29 mouse cellular contexts compared by ENCODE assay signal in genomic region chr13:44246714-44247251, GRCm38 (mm10).
DNase-seq lines count a peak whose midpoint lies in the region; ATAC-seq lines count a peak whose summit lies in the region.
"Had no signal": no experiment of that assay in that cellular context is flagged by ENCODE, and none has a peak within 500 bp of the region (broad histone marks: within the 10 kb centered on the region; RNA-seq: fewer than 3 reads in every experiment).

No protein-coding gene starts in this region.

- peak; percentile 80 for DNase-seq in heart, adult 11 months
- no peak for DNase-seq in heart, postnatal 14 days
- no peak for DNase-seq in heart, postnatal 25 days (ENCODE audit: low spot score)
- no peak for DNase-seq in frontal cortex, postnatal 14 days (ENCODE audit: low spot score in 2 of 2)
- no peak for DNase-seq in liver
- DNase-seq: adrenal gland, postnatal 14 days; cerebellum, adult 2 months; cerebellum, postnatal 25 days; embryo, embryonic 11 days; gastrocnemius, adult 2 months; kidney, postnatal 36 days; layer of hippocampus, postnatal 36 days; liver, embryonic 13.5 days; lung, adult 2 months; thymus, postnatal 36 days had no signal

- H3K9me3 ChIP-seq in heart, embryonic 16.5 days (replicated peaks; ENCODE audit: control insufficient read depth, low read length): no peaks in the 10 kb centered on the region
- H3K9me3 ChIP-seq: embryonic facial prominence, embryonic 13.5 days; forebrain, embryonic 12.5 days; hindbrain, embryonic 10.5 days; limb, embryonic 13.5 days; liver, embryonic 13.5 days; midbrain, embryonic 10.5 days; neural tube, embryonic 15.5 days; stomach, embryonic 15.5 days had no signal

- no peak overlapping the region for H3K4me3 ChIP-seq in heart, embryonic 16.5 days (ENCODE audit: low read length)
- H3K4me3 ChIP-seq: embryonic facial prominence, embryonic 13.5 days; erythroblast, embryonic 14.5 days; forebrain, embryonic 12.5 days; gastrocnemius, adult 2 months; hindbrain, embryonic 10.5 days; limb, embryonic 13.5 days; liver, embryonic 13.5 days; midbrain, embryonic 10.5 days; neural tube, embryonic 15.5 days; stomach, embryonic 15.5 days had no signal

- H3K27me3 ChIP-seq in heart, embryonic 16.5 days (ENCODE audit: control insufficient read depth, insufficient read depth, low read length): no peaks in the 10 kb centered on the region
- H3K27me3 ChIP-seq: embryonic facial prominence, embryonic 13.5 days; forebrain, embryonic 12.5 days; liver, embryonic 13.5 days; neural tube, embryonic 15.5 days; stomach, embryonic 15.5 days had no signal

- H3K4me1 ChIP-seq in heart, embryonic 16.5 days (ENCODE audit: control insufficient read depth, insufficient read depth, low read length): peaks cover 21% of the 10 kb centered on the region

- no peak overlapping the region for H3K9ac ChIP-seq in heart, embryonic 16.5 days (ENCODE audit: low read length)
- H3K9ac ChIP-seq: embryonic facial prominence, embryonic 13.5 days; forebrain, embryonic 12.5 days; limb, embryonic 13.5 days; liver, embryonic 13.5 days; neural tube, embryonic 15.5 days; stomach, embryonic 15.5 days had no signal

- no peaks in the 10 kb centered on the region for H3K36me3 ChIP-seq in heart, embryonic 16.5 days (ENCODE audit: control insufficient read depth, insufficient read depth)
- H3K36me3 ChIP-seq: embryonic facial prominence, embryonic 13.5 days; forebrain, embryonic 12.5 days; hindbrain, embryonic 10.5 days; limb, embryonic 13.5 days; liver, embryonic 13.5 days; midbrain, embryonic 10.5 days; neural tube, embryonic 15.5 days; stomach, embryonic 15.5 days had no signal

- no peak overlapping the region for H3K4me2 ChIP-seq in heart, embryonic 16.5 days (ENCODE audit: low read depth, low read length)
- H3K4me2 ChIP-seq: embryonic facial prominence, embryonic 13.5 days; forebrain, embryonic 12.5 days; limb, embryonic 13.5 days; liver, embryonic 13.5 days; neural tube, embryonic 15.5 days; stomach, embryonic 15.5 days had no signal

- intact Hi-C loops in heart, postnatal 14 days (cut with DNase I): no loop called here
- intact Hi-C loops in heart, postnatal 25 days (cut with DNase I): no loop called here

- ATAC-seq in heart, embryonic 16.5 days (replicated peaks; ENCODE audit: extremely low read depth, insufficient read depth, low FRiP score): no peak
- peak; percentile 53 to 69 for ATAC-seq in hematopoietic stem cell, adult 5-6 weeks (replicated peaks in 1 of 2; ENCODE audit: insufficient read depth in 1 of 2, low FRiP score in 2 of 2, low TSS enrichment in 1 of 2, low read depth in 1 of 2, poor library complexity in 2 of 2, severe bottlenecking in 2 of 2)
- peak; percentile 37; the same call in 1 of the 2 replicates for ATAC-seq in neutrophil, adult 5-6 weeks (ENCODE audit: extremely low read depth, insufficient number of reproducible peaks, low FRiP score, poor library complexity, severe bottlenecking)
- ATAC-seq: CD4-positive, CD25-positive, alpha-beta regulatory T cell, adult 4 months; hindbrain, embryonic 16.5 days; intestine, postnatal 0 days had no signal

- WGBS in heart, embryonic 16.5 days: 73% methylated on average over 7 of the region's 7 CpGs

- 0 out of 2 replicates have a peak overlapping the region, but pooled peaks have one; percentile 42 for H3K27ac ChIP-seq in heart, embryonic 16.5 days (ENCODE audit: low read length)
- H3K27ac ChIP-seq: embryonic facial prominence, embryonic 13.5 days; forebrain, embryonic 12.5 days; hindbrain, embryonic 10.5 days; limb, embryonic 13.5 days; liver, embryonic 13.5 days; midbrain, embryonic 10.5 days; neural tube, embryonic 15.5 days; stomach, embryonic 15.5 days had no signal
